Mouse (Mus musculus): Measurements from ENCODE around the gene Pa2g4.

- TF ChIP-seq CTCF (conservative IDR thresholded peaks at IDR 0.05; ENCODE audit: low read length): no peak
- TF ChIP-seq NANOG (IDR thresholded peaks at IDR 0.05; ENCODE audit: borderline replicate concordance, low read length): no peak
Measured at GRCm38 (mm10) chr10:128545570-128545898, 20.3 kb downstream of the Pa2g4 start.
